In the genomic region with DNA sequence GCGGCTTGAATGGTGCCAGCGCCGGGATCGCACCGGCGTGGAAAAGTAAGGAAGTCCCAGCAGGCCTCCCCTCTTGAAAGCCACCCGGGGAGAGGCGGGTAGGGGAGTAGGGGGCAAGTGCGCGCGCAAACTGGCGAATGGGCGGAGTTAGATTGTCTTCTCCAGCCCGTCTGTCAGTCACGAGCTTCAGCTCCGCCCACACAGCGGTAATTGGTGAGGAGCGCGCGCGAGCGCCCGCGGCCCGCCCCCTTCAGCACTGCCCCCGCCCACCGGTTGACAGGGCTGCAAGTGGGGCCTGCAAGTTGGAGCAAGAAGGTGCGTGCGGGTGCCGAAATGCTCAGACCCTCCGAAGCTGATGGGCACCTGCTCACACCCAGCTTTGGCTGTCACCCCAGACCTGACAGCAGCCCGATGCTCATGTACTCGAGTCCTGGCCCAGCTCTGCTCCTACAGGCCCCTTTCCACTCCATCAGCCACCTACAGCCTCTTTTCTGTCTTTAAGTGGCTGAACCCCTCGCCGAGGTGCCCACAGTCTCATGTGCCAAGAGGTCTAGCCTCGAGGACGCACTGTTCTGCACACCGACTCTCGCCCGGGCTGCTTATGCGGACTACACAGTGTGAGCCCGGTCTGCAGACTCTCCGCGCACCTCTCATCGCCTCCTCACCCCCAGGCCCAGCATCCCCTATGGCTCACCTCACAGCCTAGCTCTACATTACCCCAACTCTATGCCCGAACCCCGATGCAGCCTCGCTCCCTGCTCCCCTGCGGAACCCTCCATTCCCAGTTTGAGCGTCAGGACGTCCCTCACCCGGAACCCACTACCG, we compare ENCODE assay signal across 8 mouse cellular contexts. TPM values are rescaled to one million over a fixed set of nuclear protein-coding genes. Genes with fewer than 3 reads are reported as not detected.
DNase-seq lines count a peak whose midpoint lies in the region; ATAC-seq and TF ChIP-seq lines count a peak whose summit lies in the region.

No protein-coding gene starts in this region.

- H3K4me3 ChIP-seq in C2C12 (ENCODE audit: insufficient read depth, poor library complexity, severe bottlenecking) = peak overlapping the region; percentile 33
- H3K4me3 ChIP-seq in embryonic fibroblast, embryonic 13.5 days (ENCODE audit: insufficient read depth, low read length) = peak overlapping the region; percentile 79
- peak overlapping the region; percentile 81 for H3K4me3 ChIP-seq in heart, embryonic 10.5 days
- H3K4me3 ChIP-seq in kidney, embryonic 14.5 days (ENCODE audit: low read length) = peak overlapping the region; percentile 88
- H3K4me3 ChIP-seq in limb, embryonic 15.5 days = peak overlapping the region; percentile 84
- peak overlapping the region; percentile 85 for H3K4me3 ChIP-seq in midbrain, postnatal 0 days (ENCODE audit: low read depth, low read length)

- peak; percentile 83 for ATAC-seq in kidney, embryonic 14.5 days (ENCODE audit: low FRiP score, low TSS enrichment)
- ATAC-seq in limb, embryonic 15.5 days (ENCODE audit: insufficient number of reproducible peaks, low FRiP score, low TSS enrichment, low read depth) = peak; percentile 83
- ATAC-seq in midbrain, postnatal 0 days (ENCODE audit: low FRiP score) = peak; percentile 87

- no peak for TF ChIP-seq CTCF in C2C12 (IDR thresholded peaks at IDR 0.05; ENCODE audit: control insufficient read depth, insufficient read depth, insufficient read length)
- TF ChIP-seq CTCF in embryonic fibroblast, embryonic 13.5 days (IDR thresholded peaks at IDR 0.05; ENCODE audit: borderline replicate concordance, insufficient read depth, low read length) = no peak
- no peak for TF ChIP-seq CTCF in midbrain, postnatal 0 days (IDR thresholded peaks at IDR 0.05)

- peak; percentile 87 for TF ChIP-seq POLR2A in embryonic fibroblast, embryonic 13.5 days (IDR thresholded peaks at IDR 0.05; ENCODE audit: low read depth, low read length)

- 0 out of 2 replicates have a peak, but pooled peaks cover 7% of the 10 kb centered on the region for H3K4me1 ChIP-seq in embryonic fibroblast, embryonic 13.5 days (ENCODE audit: control insufficient read depth, insufficient read depth, low read length)
- peaks cover 55% of the 10 kb centered on the region for H3K4me1 ChIP-seq in heart, embryonic 10.5 days
- peaks cover 32% of the 10 kb centered on the region for H3K4me1 ChIP-seq in kidney, embryonic 14.5 days (ENCODE audit: control insufficient read depth, insufficient read depth, low read length)
- peaks cover 52% of the 10 kb centered on the region for H3K4me1 ChIP-seq in limb, embryonic 15.5 days
- peaks cover 18% of the 10 kb centered on the region for H3K4me1 ChIP-seq in midbrain, postnatal 0 days (ENCODE audit: insufficient read depth, low read length)

- H3K27ac ChIP-seq in embryonic fibroblast, embryonic 13.5 days (ENCODE audit: insufficient read depth, low read length) = 0 out of 2 replicates have a peak overlapping the region, but pooled peaks have one; percentile 1
- peak overlapping the region; percentile 95 for H3K27ac ChIP-seq in heart, embryonic 10.5 days
- peak overlapping the region; percentile 91 for H3K27ac ChIP-seq in kidney, embryonic 14.5 days (ENCODE audit: low read depth, low read length)
- H3K27ac ChIP-seq in limb, embryonic 15.5 days = peak overlapping the region; percentile 95
- H3K27ac ChIP-seq in midbrain, postnatal 0 days (ENCODE audit: low read depth, low read length) = peak overlapping the region; percentile 83

- H3K79me2 ChIP-seq in C2C12 (ENCODE audit: control insufficient read depth, insufficient read depth) = peaks cover 22% of the 10 kb centered on the region

- H3K9ac ChIP-seq in kidney, embryonic 14.5 days (ENCODE audit: low read depth, low read length) = peak overlapping the region; percentile 92
- peak overlapping the region; percentile 83 for H3K9ac ChIP-seq in limb, embryonic 15.5 days
- H3K9ac ChIP-seq in midbrain, postnatal 0 days (replicated peaks; ENCODE audit: low read length, poor library complexity, severe bottlenecking) = peak overlapping the region; percentile 92

- peak; percentile 97 for DNase-seq in brain, adult 2 months (ENCODE audit: low read depth, low spot score)
- peak; percentile 99 for DNase-seq in heart, embryonic 10.5 days (ENCODE audit: low spot score)
- DNase-seq in midbrain, postnatal 0 days (ENCODE audit: low spot score) = peak; percentile 94
- peak; percentile 86 to 96 for DNase-seq in spleen, postnatal 10 days (ENCODE audit: low spot score in 2 of 2)

- H3ac ChIP-seq in C2C12 (ENCODE audit: control insufficient read depth, insufficient read length, low read depth) = peak overlapping the region; percentile 71

- peak overlapping the region; percentile 81 for H3K4me2 ChIP-seq in kidney, embryonic 14.5 days (replicated peaks; ENCODE audit: low read depth, low read length)
- peak overlapping the region; percentile 97 for H3K4me2 ChIP-seq in limb, embryonic 15.5 days
- H3K4me2 ChIP-seq in midbrain, postnatal 0 days (ENCODE audit: low read depth, low read length, poor library complexity, severe bottlenecking) = peak overlapping the region; percentile 84

- H3K9me3 ChIP-seq in heart, embryonic 10.5 days = no peaks in the 10 kb centered on the region
- H3K9me3 ChIP-seq in kidney, embryonic 14.5 days (ENCODE audit: control insufficient read depth, low read length) = no peaks in the 10 kb centered on the region
- H3K9me3 ChIP-seq in limb, embryonic 15.5 days = no peaks in the 10 kb centered on the region
- no peaks in the 10 kb centered on the region for H3K9me3 ChIP-seq in midbrain, postnatal 0 days (ENCODE audit: low read length)

- under 1% methylated on average over 53 of the region's 53 CpGs for WGBS in heart, embryonic 10.5 days
- WGBS in kidney, embryonic 14.5 days = under 1% methylated on average over 53 of the region's 53 CpGs
- under 1% methylated on average over 53 of the region's 53 CpGs for WGBS in limb, embryonic 15.5 days
- under 1% methylated on average over 53 of the region's 53 CpGs for WGBS in midbrain, postnatal 0 days

- H3K27me3 ChIP-seq in C2C12 (ENCODE audit: control insufficient read depth, insufficient read depth, insufficient read length) = no peaks in the 10 kb centered on the region
- H3K27me3 ChIP-seq in heart, embryonic 10.5 days (ENCODE audit: insufficient read depth, poor library complexity, severe bottlenecking) = no peaks in the 10 kb centered on the region
- H3K27me3 ChIP-seq in kidney, embryonic 14.5 days (ENCODE audit: control insufficient read depth, insufficient read depth, low read length) = no peaks in the 10 kb centered on the region
- H3K27me3 ChIP-seq in limb, embryonic 15.5 days = no peaks in the 10 kb centered on the region
- H3K27me3 ChIP-seq in midbrain, postnatal 0 days (ENCODE audit: insufficient read depth, low read length) = no peaks in the 10 kb centered on the region

- no peaks in the 10 kb centered on the region for H3K36me3 ChIP-seq in C2C12 (ENCODE audit: control insufficient read depth, insufficient read depth)
- 0 out of 2 replicates have a peak, but pooled peaks cover 5% of the 10 kb centered on the region for H3K36me3 ChIP-seq in heart, embryonic 10.5 days
- H3K36me3 ChIP-seq in kidney, embryonic 14.5 days (ENCODE audit: control insufficient read depth, insufficient read depth, low read length) = no peaks in the 10 kb centered on the region
- no peaks in the 10 kb centered on the region for H3K36me3 ChIP-seq in limb, embryonic 15.5 days
- H3K36me3 ChIP-seq in midbrain, postnatal 0 days (ENCODE audit: insufficient read depth, low read length) = no peaks in the 10 kb centered on the region

- peaks cover 1% of the 10 kb centered on the region for H3K79me3 ChIP-seq in C2C12 (ENCODE audit: low read depth)

TF ChIP-seq in C2C12, 6 proteins besides CTCF, POLR2A, EP300 and RAD21:
- TF ChIP-seq MYOG (IDR thresholded peaks at IDR 0.05; ENCODE audit: control insufficient read depth, extremely low read depth, insufficient read length) = no peak
- TF ChIP-seq MAX (IDR thresholded peaks at IDR 0.05) = no peak
- no peak for TF ChIP-seq USF1 (IDR thresholded peaks at IDR 0.05; ENCODE audit: low read depth)
- TF ChIP-seq FOSL1 (IDR thresholded peaks at IDR 0.05; ENCODE audit: insufficient read depth, low read length, poor library complexity, severe bottlenecking) = no peak
- TF ChIP-seq CEBPB (IDR thresholded peaks at IDR 0.05; ENCODE audit: low read depth) = no peak

RNA-seq across cellular contexts. Expression of a gene that starts 0.8 kb away (rescaled TPM):
- 5.6 TPM for polyA plus RNA-seq in C2C12 (2012; fragmentation: generic; extraction: Trizol)
- polyA plus RNA-seq in embryonic fibroblast, embryonic 13.5 days (2011; ENCODE audit: insufficient read length, low read depth, missing spikeins) = 17.5 and 25.1 TPM in 2 replicates
- 8.8 and 10.2 TPM in 2 replicates for polyA plus RNA-seq in heart, embryonic 10.5 days (2016; fragmentation: Nextera tagmentation; extraction: Ambion mirVana)
- polyA plus RNA-seq in kidney, embryonic 14.5 days (2014; fragmentation: Nextera tagmentation; extraction: Ambion mirVana) = 25.3 and 31.2 TPM in 2 replicates
- polyA plus RNA-seq in limb, embryonic 15.5 days (2015; fragmentation: Nextera tagmentation; extraction: Ambion mirVana) = 17.0 and 19.2 TPM in 2 replicates
- total RNA-seq in midbrain, postnatal 0 days (2014; rRNA removed) = 9.5 and 11.9 TPM in 2 replicates
- 5.2 and 7.1 TPM in 2 replicates for polyA plus RNA-seq in midbrain, postnatal 0 days (2015; fragmentation: Nextera tagmentation; extraction: Ambion mirVana)

Comparison
In these comparisons a context has a peak if more than half of its experiments do, and no peak if none do; other contexts are left out.
1. Peak in every context shown above with its lines: DNase-seq, ATAC-seq, H3K4me3 ChIP-seq and H3K27ac ChIP-seq.
2. H3K4me3 ChIP-seq: peak in every context shown above with its lines; median percentile 88 in kidney, embryonic 14.5 days; 85 in midbrain, postnatal 0 days; 84 in limb, embryonic 15.5 days; 81 in heart, embryonic 10.5 days; 79 in embryonic fibroblast, embryonic 13.5 days; 33 in C2C12.
3. H3K27ac ChIP-seq: peak in every context shown above with its lines; median percentile 95 in heart, embryonic 10.5 days; 95 in limb, embryonic 15.5 days; 91 in kidney, embryonic 14.5 days; 83 in midbrain, postnatal 0 days; 1 in embryonic fibroblast, embryonic 13.5 days.